Mouse (Mus musculus) large intestine, adult 2 months (tissue): ENCODE measurements around the gene Olfr482. TPM values are rescaled to one million over a fixed set of nuclear protein-coding genes. Genes with fewer than 3 reads are reported as not detected.

Experiments used
- DNase-seq: peaks from one replicate; pipeline ENCODE4 v3.0.0-alpha.2; 2012; ENCODE audit warnings: low read depth, low spot score
- WGBS: fragments of 180-500 bp; shearing (Covaris S2); methylation state at CpG from one replicate; pipeline ENCODE4 v1.1.7; 2018; 5-methylcytosine and 5-hydroxymethylcytosine counted together
- polyA plus RNA-seq: library from polyadenylated mRNA; depleted of rRNA; stranded (reverse); fragments of >200 nt; gene quantifications from 2 replicates; pipeline ENCODE4 v1.2.3, GENCODE M21; 2012; rRNA removed

Olfr482 gene
- polyA plus RNA-seq: not detected in 2 replicates

DNA sequence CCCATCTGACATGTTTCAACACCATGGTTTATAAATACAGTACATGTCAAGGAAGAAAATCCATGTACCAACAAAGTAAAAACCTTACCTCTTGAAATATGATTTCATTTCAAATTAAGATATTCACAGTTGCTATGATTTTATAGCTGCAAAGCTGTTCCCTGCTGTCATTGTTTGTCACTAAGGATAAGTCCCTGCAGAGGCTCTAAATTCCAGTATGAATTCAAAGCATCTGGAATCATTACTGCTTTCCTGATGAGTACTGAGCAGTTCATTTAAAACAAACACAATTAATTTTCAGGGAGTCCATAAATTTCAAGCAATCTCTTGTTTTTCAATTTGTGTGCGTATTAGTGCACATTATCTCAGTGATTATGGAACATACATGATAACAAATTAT lies at the start of gene Olfr482:
Gene Olfr482 (minus strand): TSS at position 101 of the 400 bp plus-strand sequence.
- 75% methylated on average over 1 of the region's 1 CpGs for WGBS
- no peak for DNase-seq

GRCm38 (mm10) chr7:108127349-108127748 lies 30.0 kb upstream of the Olfr482 start, which contains the start of gene Olfr484:
Gene Olfr484, minus strand, starts transcription at chr7:108127449.
- no peak for DNase-seq

GRCm38 (mm10) chr7:108121416-108121815 lies 24.0 kb upstream of the Olfr482 start:
- WGBS: 47% methylated on average over 1 of the region's 1 CpGs
- DNase-seq: no peak

DNA sequence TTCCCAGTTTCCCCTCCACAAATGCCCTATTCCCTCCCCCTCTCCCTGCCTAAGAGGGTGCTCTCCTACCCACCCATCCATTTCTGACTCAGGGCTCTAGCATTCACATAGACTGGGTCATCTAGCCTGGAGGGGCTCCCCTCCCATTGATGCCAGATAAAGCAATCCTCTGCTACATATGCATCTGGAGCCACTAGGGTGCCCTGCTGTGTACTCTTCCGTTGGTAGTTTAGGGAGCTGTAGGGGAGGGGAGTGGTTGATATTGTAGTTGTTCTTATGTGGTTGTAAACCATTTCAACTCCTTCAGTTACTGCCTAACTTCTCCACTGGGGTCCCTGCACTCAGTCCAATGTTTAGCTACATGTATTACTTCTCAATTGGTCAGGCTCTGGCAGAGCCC lies 23.3 kb upstream of the Olfr482 start:
- DNase-seq: no peak
- WGBS: 19% methylated on average over 1 of the region's 1 CpGs

GRCm38 (mm10) chr7:108100549-108100948 lies 3.2 kb upstream of the Olfr482 start, which contains the start of gene Olfr483:
Gene Olfr483, plus strand, starts transcription at chr7:108100849.
- WGBS: 85% methylated on average over 1 of the region's 1 CpGs
- DNase-seq: no peak

- no peak for DNase-seq
Observed at GRCm38 (mm10) chr7:108079555-108079954, 17.8 kb downstream of the Olfr482 start, which contains the start of gene Olfr481. Gene Olfr481, plus strand, starts transcription at chr7:108079855.

DNA sequence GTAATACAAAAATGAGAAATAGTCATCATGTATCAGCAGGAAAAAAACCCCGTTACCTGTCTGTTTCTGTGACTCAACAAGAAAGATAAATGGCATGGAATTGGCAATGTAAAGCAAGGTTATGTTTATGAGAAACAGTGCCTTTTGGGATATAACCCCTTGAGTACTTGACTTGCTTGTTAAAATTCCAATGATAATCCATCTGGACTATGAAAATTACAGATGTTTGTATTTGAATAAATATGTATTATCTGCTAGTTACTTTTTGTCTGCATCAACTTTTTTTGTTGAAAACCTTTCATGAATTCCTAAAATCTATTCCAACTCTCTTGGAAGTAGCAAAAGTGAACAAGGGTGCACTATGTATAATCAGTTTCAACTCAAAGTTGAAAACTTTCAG lies 30.1 kb downstream of the Olfr482 start, which contains the start of gene Olfr480:
Gene Olfr480 (minus strand): TSS at position 101 of the 400 bp plus-strand sequence.
- no peak for DNase-seq
- 78% methylated on average over 1 of the region's 1 CpGs for WGBS

GRCm38 (mm10) chr7:108050393-108050792 lies 47.0 kb downstream of the Olfr482 start, which contains the start of gene Olfr479:
Gene Olfr479, plus strand, starts transcription at chr7:108050693.
- no peak for DNase-seq
- 86% methylated on average over 2 of the region's 2 CpGs for WGBS

Other genes starting within 250 kb of the Olfr482 start
- not detected in 2 replicates for gene Olfr472, start 199.7 kb downstream of the Olfr482 start, polyA plus RNA-seq
- not detected in 2 replicates for gene Olfr473, start 167.1 kb downstream of the Olfr482 start, polyA plus RNA-seq
- gene Olfr474, start 142.9 kb downstream of the Olfr482 start, polyA plus RNA-seq: not detected in 2 replicates
- not detected in 2 replicates for gene Olfr476, start 132.8 kb downstream of the Olfr482 start, polyA plus RNA-seq
- gene Olfr477, start 110.9 kb downstream of the Olfr482 start, polyA plus RNA-seq: not detected in 2 replicates
- gene Olfr478, start 63.6 kb downstream of the Olfr482 start, polyA plus RNA-seq: not detected in 2 replicates
- gene Olfr479, start 46.9 kb downstream of the Olfr482 start, polyA plus RNA-seq: not detected in 2 replicates
- not detected in 2 replicates for gene Olfr480, start 30.2 kb downstream of the Olfr482 start, polyA plus RNA-seq
- gene Olfr481, start 17.7 kb downstream of the Olfr482 start, polyA plus RNA-seq: not detected in 2 replicates
- not detected in 2 replicates for gene Olfr483, start 3.3 kb upstream of the Olfr482 start, polyA plus RNA-seq
- gene Olfr484, start 29.9 kb upstream of the Olfr482 start, polyA plus RNA-seq: not detected in 2 replicates
- not detected in 2 replicates for gene Olfr485, start 62.3 kb upstream of the Olfr482 start, polyA plus RNA-seq
- not detected in 2 replicates for gene Olfr486, start 75.2 kb upstream of the Olfr482 start, polyA plus RNA-seq
- not detected in 2 replicates for gene Olfr487, start 117.0 kb upstream of the Olfr482 start, polyA plus RNA-seq
- not detected in 2 replicates for gene Olfr488, start 160.8 kb upstream of the Olfr482 start, polyA plus RNA-seq
- not detected in 2 replicates for gene Olfr490, start 191.3 kb upstream of the Olfr482 start, polyA plus RNA-seq
- gene Olfr491, start 215.9 kb upstream of the Olfr482 start, polyA plus RNA-seq: not detected in 2 replicates
- gene Olfr492, start 226.1 kb upstream of the Olfr482 start, polyA plus RNA-seq: not detected in 2 replicates
- gene Olfr493, start 249.4 kb upstream of the Olfr482 start, polyA plus RNA-seq: not detected in 2 replicates